Mouse (Mus musculus): ENCODE measurements around the gene Vsig4. TPM values are rescaled to one million over a fixed set of nuclear protein-coding genes. Genes with fewer than 3 reads are reported as not detected.
"Not testable (repeated sequence)": the region's sequence is repeated elsewhere in the genome, so short reads cannot be mapped to it uniquely, and the experiment has no call there.

Vsig4 gene
- total RNA-seq (2015; ENCODE audit: low replicate concordance) = 5.9 TPM in 1 of 2 replicates, not detected in the other
- 2.3 and 6.0 TPM in 2 replicates for total RNA-seq (2017; ENCODE audit: low replicate concordance)

DNA sequence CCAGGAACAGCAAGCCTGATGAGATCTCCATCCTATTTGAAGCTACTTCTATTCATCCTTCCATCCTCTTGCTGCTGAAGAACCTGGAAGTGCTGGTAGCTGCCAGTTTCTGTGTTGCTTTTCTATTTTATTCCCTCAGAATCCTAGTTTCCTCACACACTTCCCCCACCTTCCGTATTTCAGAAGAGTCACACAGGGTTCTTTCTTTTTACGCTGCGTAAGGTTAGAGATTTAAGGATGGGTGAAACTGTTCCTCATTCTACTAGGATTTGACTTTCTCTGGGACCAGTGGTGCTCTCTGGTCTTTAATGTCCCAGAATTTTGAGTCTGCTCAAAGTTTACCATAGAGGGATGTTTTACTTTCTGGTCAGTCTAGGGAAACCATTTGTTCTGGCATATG is at the start of gene Vsig4:
Gene Vsig4 (minus strand): TSS at position 101 of the 400 bp plus-strand sequence.
- ATAC-seq (replicated peaks; ENCODE audit: low FRiP score, poor library complexity, severe bottlenecking) = no peak

DNA sequence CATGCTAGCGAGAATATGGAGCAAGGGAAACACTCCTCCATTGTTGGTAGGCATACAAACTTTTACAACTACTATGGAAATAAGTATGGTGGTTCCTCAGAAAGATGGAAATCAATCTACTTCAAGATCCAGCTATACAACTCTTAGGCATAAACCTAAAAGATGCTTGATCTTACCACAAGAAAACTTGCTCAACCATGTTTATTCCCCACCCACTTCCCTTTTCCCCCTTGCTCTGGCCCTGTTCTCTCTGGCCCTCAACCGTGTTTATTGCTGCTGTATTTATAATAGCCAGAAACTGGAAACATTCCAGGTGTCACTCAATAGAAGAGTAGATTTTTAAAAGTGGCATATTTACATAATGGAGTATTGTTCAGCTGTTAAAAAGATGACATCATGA is 45.9 kb upstream of the Vsig4 start:
- no peak for ATAC-seq (replicated peaks; ENCODE audit: low FRiP score, poor library complexity, severe bottlenecking)

DNA sequence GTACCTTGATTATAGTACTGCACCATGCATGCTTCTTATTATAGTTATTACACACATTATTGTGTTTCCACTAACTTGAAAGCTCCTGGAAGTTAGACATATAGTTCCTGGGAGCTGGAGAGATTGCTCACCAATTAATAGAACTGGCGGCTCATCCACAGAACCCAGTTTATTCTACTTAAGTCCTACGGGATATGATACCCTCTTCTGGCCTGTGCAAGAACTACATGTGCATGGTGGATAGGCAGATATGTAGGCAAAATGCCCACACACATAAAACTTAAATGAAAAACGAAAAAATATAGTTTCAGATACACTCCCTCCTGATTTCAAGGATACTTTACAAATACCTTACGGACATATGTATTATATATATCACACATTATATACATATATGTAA is 36.5 kb upstream of the Vsig4 start:
- no peak for ATAC-seq (replicated peaks; ENCODE audit: low FRiP score, poor library complexity, severe bottlenecking)

DNA sequence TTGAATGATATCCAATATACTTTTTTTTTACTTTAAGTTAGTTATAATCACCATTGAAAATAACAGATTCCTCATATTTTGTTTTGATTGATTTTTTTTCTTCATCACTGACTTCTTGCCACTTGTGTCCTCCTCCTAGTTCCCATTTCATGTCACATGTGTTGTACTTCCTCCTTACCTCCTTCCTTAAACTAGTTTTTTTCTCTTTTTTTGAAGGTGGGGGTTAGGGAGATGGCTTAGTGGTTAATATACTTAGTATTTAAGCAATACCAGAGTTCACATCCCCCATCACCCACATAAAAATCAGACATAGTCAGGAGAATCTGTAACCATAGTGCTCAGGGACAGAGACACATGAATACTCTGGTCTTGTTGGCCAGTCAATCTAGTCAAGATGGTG is 36.7 kb downstream of the Vsig4 start:
- no peak for ATAC-seq (replicated peaks; ENCODE audit: low FRiP score, poor library complexity, severe bottlenecking)

DNA sequence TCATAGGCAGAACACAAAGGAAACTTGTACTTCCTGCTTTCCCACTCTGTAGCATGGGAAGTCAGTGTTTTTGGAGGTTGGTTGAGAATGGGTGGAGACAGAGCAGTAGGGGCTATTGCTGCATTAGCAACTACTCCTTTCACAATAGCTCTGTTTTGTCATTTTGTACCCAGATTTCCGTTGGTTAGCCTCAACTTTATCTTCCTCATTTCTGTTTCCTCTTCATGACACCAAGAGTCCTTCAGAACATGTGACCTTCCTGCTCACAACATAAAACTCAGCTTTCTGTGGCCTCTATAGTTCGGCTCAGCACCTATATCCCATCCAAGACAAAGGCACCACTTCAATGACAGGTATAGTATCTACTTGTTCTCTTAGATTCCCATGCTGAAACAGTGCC is 53.6 kb downstream of the Vsig4 start:
- ATAC-seq (replicated peaks; ENCODE audit: low FRiP score, poor library complexity, severe bottlenecking) = no peak

DNA sequence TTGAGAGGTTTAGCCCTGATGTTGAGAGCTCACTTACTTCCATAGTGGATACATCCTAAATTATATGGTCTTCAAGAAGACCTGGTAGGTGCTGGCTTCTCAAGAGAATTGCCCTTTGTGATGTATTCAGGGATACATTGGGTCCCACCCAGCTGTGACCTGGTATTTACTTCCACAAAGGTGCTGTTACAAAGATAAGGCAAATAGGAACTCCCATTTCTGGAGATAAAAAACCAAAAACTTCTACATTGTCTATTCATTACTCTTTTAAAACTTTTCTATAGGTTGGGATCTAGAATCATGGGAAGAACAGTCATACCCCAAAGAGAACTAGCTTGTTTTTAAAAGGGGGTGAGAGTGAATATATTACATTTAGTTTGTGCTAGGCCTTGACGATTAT is 54.2 kb downstream of the Vsig4 start:
- ATAC-seq (replicated peaks; ENCODE audit: low FRiP score, poor library complexity, severe bottlenecking) = no peak

DNA sequence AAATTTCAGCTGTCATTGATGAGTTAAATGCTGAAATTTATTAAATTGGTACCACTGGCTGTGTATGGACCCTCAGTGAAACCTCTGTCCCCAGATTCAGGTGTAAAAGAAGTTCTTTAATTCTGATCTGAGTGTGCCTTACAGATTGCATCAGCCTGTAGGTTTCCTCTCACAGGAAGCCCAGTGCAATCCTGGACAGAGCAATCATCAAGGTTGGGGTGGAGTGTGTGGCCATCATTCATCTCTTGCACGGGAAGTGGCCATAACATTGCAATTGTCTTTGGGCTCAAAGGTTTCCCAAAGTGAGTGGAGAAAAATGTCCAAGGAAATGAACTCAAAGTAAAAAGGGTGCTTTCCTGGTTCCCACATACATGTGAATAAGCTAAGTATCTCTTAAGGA is 57.5 kb downstream of the Vsig4 start:
- ATAC-seq (replicated peaks; ENCODE audit: low FRiP score, poor library complexity, severe bottlenecking) = no peak

DNA sequence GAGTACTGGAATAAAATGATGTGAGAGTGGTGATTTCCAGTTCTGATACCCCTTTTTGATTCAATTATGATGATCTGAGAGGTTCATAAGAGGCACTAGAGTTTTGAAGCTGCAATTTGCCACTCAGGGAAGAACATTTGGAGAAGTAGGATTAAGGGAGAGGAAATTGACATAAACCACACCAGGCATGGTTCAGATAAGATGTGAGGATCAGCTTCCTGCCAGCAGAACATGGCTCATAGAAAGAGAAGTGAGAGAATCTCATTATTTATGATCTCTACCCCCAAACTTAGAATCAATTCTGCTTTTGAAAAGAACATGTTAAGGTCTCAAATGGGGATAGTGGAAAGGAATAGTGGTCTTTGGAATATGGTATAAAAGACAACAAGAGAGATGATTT is 66.2 kb downstream of the Vsig4 start:
- no peak for ATAC-seq (replicated peaks; ENCODE audit: low FRiP score, poor library complexity, severe bottlenecking)

DNA sequence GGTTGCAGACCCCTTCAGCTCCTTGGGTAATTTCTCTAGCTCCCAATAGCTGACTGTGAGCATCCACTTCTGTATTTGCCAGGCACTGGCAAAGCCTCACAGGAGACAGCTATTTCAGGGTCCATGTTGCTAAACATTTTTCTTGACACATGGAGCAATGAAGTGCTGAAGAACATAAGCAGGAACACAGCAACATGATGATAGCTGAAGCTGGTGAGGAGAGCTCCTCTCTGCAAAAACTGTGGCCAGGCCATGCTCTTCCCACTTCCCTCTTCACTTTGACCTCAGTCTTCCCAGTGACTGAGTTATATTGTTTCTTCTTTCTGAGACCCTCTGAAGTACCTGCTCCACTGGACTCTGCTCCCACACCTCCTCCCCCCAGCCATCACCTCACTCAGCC is 67.8 kb downstream of the Vsig4 start:
- ATAC-seq (replicated peaks; ENCODE audit: low FRiP score, poor library complexity, severe bottlenecking) = no peak

DNA sequence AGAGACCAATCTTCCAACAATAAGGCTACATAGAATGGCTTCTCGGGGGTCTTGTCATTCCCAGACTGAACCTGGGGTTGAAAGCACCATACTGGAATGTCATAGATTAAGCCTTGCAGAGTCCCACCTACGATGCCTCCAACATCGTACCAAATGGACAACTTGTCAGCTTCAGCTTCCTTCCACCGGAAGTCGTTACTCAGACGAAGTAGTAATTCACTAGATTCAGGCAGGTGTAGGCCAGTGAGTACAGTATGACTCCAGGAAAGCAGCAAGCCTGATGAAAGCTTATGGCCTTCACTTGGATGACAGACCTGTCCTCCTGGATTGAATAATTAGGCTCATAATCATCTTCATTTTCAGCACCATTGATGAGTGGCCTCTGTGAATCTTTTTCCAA is 69.0 kb downstream of the Vsig4 start:
- no peak for ATAC-seq (replicated peaks; ENCODE audit: low FRiP score, poor library complexity, severe bottlenecking)

DNA sequence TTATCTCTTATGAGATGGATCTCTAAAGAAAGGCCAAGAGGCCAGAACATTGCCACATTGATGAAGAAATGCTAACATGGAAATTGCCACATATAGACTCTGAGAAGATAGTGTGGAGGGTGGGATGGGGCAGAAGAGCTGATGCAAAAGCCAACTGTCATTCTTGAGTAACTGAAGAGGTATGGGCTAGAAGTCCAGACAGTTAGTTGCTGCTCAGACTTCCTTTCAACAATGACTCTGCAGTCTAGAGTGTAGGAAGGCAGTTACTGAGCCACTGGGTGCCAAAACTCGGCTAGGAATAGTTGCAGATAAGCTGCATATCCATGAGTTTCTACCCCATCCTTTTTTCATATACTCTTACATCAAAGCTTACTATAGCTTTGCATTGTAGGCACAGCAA is 75.2 kb downstream of the Vsig4 start:
- ATAC-seq (replicated peaks; ENCODE audit: low FRiP score, poor library complexity, severe bottlenecking) = no peak

DNA sequence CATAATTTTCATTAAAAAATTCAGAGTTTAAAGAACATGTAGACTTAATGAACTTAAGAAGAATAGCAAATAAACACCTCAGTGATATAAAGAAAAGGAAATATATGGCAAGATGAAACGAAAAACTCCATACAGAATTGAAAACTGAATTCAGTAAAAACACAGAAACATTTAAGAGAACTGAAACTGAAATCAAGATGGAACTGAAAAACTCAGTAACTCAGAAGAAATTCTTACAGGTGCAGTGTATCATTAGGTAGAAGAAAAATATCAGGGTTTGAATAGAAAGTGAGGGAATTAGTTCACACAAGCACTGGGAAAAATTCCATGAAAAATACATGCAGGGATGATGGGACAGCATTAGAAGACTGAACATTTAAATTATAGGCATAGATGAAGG is 86.4 kb downstream of the Vsig4 start:
- ATAC-seq (replicated peaks; ENCODE audit: low FRiP score, poor library complexity, severe bottlenecking) = no peak

DNA sequence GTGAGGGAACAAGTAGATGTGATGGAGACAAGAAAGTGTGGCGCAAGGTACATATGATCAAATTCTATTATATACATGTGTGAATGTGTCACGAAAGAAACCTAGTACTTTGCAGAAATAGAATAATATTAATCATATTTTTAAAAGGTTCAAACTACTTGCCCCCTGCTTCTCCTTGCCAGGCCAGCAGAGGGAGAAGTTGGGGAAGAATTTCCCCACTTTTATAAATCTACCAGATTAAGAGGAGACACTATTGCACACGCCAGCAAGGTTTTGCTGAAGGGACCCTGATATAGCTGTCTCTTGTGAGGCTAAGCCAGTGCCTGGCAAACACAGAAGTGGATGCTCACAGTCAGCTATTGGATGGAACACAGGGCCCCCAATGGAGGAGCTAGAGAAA is 88.1 kb downstream of the Vsig4 start:
- ATAC-seq (replicated peaks; ENCODE audit: low FRiP score, poor library complexity, severe bottlenecking) = not testable (repeated sequence)

Other genes starting within 250 kb of the Vsig4 start
- 112 and 147 TPM in 2 replicates for gene Msn, start 197.4 kb downstream of the Vsig4 start, total RNA-seq (2015; ENCODE audit: low replicate concordance)
- gene Msn, start 197.4 kb downstream of the Vsig4 start, total RNA-seq (2017; ENCODE audit: low replicate concordance) = 39.1 and 42.7 TPM in 2 replicates
- gene Heph, start 161.9 kb upstream of the Vsig4 start, total RNA-seq (2015; ENCODE audit: low replicate concordance) = not detected in 2 replicates
- not detected in 2 replicates for gene Heph, start 161.9 kb upstream of the Vsig4 start, total RNA-seq (2017; ENCODE audit: low replicate concordance)
- not detected in 2 replicates for gene Hsf3, start 162.9 kb upstream of the Vsig4 start, total RNA-seq (2015; ENCODE audit: low replicate concordance)
- gene Hsf3, start 162.9 kb upstream of the Vsig4 start, total RNA-seq (2017; ENCODE audit: low replicate concordance) = not detected in 2 replicates